Mouse (Mus musculus): ENCODE data around the gene Wdr1. TPM values are rescaled to one million over a fixed set of nuclear protein-coding genes. Genes with fewer than 3 reads are reported as not detected.
"Not testable (repeated sequence)": the region's sequence is repeated elsewhere in the genome, so short reads cannot be mapped to it uniquely, and the experiment has no call there.

Gene Wdr1
- polyA plus RNA-seq, 1 experiment from 2014 or later: 143 TPM

DNA sequence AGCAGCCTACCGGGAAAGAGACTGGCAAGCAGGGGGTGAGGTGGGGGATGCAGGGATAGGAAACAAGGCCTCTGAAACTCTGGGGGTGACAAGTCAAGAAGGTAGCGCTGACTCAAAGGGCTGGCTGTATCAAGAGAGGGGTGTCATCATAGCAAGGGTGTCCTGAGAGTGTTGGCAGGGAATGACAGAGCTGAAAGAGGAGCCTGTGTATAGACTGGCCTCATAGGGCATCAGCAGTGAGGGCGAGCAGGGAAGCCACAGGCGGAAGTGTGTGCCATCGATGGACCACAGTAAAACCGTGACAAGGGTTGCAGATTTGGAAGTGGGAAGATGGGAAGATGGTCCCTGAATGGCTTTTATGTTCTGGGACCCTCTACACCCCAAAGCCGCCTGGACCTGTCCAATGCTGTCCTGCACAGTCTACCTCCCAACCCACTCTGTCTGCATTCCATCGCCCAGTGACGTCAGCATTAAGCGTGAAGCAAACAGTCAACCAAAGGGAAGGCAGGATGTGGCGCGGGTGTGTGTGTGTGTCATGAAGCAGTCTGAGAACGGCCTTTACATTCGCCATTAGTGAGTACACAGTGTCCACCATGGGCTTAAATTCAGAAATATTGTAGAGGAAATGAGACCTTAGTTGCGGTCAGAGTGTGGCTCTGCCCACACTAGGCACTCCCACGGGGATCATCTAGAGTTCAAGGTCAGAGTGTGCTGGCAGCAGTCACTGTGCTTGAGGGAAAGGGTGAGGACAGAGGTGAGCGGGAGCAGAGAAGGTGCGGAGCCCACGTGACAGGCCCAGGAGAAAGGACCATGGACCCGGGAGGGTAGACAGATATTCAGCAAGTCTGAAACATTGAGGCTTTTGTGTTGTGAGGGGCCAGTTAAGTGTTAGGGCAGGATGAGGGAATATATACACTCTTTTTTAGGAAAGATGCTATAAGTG lies 74.1 kb downstream of the Wdr1 start:
- no peak overlapping the region for H3K27ac ChIP-seq
- no peaks in the 10 kb centered on the region for H3K9me3 ChIP-seq
- H3K9ac ChIP-seq (replicated peaks): no peak overlapping the region
- H3K4me2 ChIP-seq (replicated peaks): no peak overlapping the region
- H3K4me1 ChIP-seq (replicated peaks): no peaks in the 10 kb centered on the region
- 85% methylated on average over 20 of the region's 20 CpGs for WGBS
- no peaks in the 10 kb centered on the region for H3K36me3 ChIP-seq
- no peaks in the 10 kb centered on the region for H3K27me3 ChIP-seq
- no peak overlapping the region for H3K4me3 ChIP-seq (replicated peaks)
- no peak for ATAC-seq

DNA sequence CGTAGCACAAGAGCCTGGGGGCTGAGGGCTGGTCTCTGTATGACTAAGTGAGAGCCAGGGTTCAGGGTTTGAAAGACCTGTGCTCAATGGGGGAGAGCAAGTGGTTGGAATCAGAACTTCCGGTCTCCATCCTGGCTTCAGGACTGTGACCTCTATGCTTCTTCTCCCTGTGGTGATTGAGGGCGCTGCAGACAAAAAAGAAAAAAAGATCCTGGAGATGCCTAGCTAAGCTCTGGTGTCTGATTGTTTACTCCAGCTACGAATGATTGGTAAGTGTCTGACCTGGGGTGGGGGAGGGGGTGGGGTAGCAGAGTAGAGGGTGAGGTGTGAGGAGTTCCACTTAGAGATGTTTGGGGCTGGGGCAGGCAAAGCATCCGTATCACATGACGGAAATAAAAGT lies 75.0 kb downstream of the Wdr1 start:
- 52% methylated on average over 6 of the region's 6 CpGs for WGBS
- Histone ChIP-seq H3K9ac (replicated peaks) (no peak overlapping the region), H3K36me3 (no peaks in the 10 kb centered on the region), H3K4me2 (replicated peaks) (no peak overlapping the region), H3K27ac (no peak overlapping the region), H3K4me1 (replicated peaks) (no peaks in the 10 kb centered on the region), H3K4me3 (replicated peaks) (no peak overlapping the region), H3K9me3 (no peaks in the 10 kb centered on the region), H3K27me3 (no peaks in the 10 kb centered on the region)
- ATAC-seq: no peak

DNA sequence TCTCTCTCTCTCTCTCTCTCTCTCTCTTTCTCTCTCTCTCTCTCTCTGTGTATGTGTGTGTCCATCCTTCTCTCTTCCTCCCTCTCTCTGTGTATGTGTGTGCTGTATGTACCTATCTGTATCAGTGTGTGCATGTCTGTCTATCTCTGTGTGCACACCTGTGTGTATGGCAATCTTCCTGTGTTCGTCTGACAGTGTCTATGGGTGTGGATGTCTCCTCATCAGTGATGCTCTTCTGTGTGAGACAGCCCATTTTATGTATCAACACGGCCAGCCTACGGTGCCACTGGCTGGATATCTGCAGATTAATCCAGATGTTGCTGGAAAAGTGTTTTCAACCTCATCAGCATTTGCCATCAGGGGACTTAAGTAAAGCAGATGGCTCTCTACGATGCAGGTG lies 75.8 kb downstream of the Wdr1 start:
- Histone ChIP-seq H3K9me3 (no peaks in the 10 kb centered on the region), H3K27me3 (no peaks in the 10 kb centered on the region), H3K4me1 (replicated peaks) (no peaks in the 10 kb centered on the region), H3K9ac (replicated peaks) (no peak overlapping the region), H3K27ac (no peak overlapping the region), H3K4me3 (replicated peaks) (no peak overlapping the region), H3K4me2 (replicated peaks) (no peak overlapping the region), H3K36me3 (no peaks in the 10 kb centered on the region)
- 90% methylated on average over 4 of the region's 4 CpGs for WGBS
- ATAC-seq: no peak

DNA sequence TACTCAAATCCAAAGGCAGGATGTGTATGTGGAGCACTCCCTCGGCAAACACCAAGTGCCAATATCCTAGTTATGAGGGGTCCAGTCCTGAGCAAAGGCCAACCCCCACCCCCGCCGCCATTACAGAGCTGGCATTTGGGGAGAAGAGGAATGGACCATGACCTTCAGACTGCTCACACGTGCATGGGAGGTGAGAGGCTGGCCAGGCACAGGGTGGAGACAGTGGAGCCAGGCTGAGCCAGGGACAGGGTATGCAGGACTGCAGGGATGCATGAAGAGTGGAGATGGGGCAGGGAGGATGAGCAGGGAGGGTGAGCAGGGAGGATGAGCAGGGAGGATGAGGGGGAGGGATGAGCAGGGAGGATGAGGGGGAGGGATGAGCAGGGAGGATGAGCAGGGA lies 77.1 kb downstream of the Wdr1 start:
- H3K36me3 ChIP-seq: no peaks in the 10 kb centered on the region
- no peak overlapping the region for H3K9ac ChIP-seq (replicated peaks)
- H3K4me2 ChIP-seq (replicated peaks): no peak overlapping the region
- no peaks in the 10 kb centered on the region for H3K9me3 ChIP-seq
- H3K4me3 ChIP-seq (replicated peaks): no peak overlapping the region
- no peak for ATAC-seq
- H3K27me3 ChIP-seq: peaks cover 4% of the 10 kb centered on the region; the same call in 1 of the 2 replicates
- no peak overlapping the region for H3K27ac ChIP-seq
- WGBS: 80% methylated on average over 4 of the region's 4 CpGs
- H3K4me1 ChIP-seq (replicated peaks): no peaks in the 10 kb centered on the region

DNA sequence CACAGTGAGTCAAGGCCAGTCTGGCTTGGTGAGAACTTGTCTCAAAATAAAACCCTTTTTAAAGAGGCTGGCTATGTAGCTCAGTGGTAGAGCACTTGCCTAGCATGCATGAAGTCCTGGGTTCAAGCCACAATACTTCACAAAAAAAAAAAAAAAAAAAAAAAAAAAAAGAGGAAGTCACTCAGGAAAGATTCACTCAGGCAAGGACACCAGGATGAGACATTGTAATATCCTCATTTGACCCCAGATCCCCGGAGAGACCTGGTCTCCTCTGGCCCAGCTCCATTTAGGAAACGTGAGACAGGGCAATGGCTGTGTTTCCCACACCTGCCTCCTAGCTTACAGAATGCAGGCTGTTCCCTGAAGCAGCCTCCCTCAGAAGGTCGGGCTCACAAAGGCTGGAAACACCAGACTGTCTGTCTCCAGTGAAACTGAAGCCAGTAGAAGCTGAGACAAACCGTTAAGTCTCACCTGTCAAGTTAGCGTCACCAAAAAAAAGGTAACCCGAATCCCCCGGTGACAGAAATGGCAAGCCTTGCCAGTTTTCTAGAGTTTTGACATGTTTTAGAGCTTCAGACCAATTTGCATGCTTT lies 79.4 kb downstream of the Wdr1 start:
- 80% methylated on average over 7 of the region's 7 CpGs for WGBS
- peaks cover 4% of the 10 kb centered on the region; the same call in 1 of the 2 replicates for H3K27me3 ChIP-seq
- H3K4me3 ChIP-seq (replicated peaks): no peak overlapping the region
- no peak overlapping the region for H3K9ac ChIP-seq (replicated peaks)
- H3K36me3 ChIP-seq: no peaks in the 10 kb centered on the region
- peaks cover 14% of the 10 kb centered on the region for H3K4me1 ChIP-seq (replicated peaks)
- ATAC-seq: no peak
- no peaks in the 10 kb centered on the region for H3K9me3 ChIP-seq
- H3K27ac ChIP-seq: no peak overlapping the region
- no peak overlapping the region for H3K4me2 ChIP-seq (replicated peaks)

DNA sequence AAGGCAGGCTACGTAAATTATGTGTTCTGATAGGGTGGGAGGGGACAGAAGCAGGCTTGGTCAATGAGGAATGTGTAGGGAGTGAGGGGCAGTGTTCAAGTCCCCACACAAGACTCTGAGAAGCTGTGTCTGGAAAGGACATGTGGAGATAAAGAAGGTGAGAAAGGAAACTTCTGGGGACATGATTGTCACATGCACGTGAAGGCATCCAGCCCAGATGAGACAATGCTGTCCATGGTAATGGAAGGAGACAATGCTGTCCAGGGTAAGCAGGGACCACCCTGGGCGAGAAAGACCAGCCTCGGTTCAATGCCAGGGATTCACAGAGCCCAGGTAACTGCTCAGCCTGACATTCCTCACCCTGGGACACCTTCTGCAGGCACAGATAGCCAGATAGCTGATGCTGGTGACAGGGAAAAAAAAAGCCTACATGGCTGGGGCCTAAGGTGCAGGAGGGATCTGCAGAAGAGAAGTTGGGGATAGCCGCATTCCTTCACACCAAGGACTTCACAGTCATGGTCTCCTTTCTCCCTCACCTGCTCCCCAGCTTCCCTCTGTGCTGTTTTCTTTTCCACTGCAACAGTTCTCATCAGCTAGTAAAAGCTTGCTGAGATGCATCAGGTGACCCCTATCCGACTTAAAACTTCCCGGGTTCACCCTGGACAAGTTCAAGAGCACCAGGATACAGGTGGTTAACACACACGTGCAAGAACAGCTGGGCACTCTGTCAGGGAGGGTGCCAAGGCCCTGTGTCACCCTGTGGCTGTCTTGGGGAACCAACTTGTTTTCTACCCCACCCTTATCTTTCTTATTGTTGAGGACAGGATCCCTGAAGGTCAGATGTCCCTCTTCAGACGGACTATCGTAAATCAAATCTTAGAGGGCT lies 82.0 kb downstream of the Wdr1 start:
- 86% methylated on average over 10 of the region's 10 CpGs for WGBS
- Histone ChIP-seq H3K9me3 (no peaks in the 10 kb centered on the region), H3K36me3 (no peaks in the 10 kb centered on the region), H3K4me1 (replicated peaks) (peaks cover 14% of the 10 kb centered on the region), H3K4me3 (replicated peaks) (peak overlapping the region; percentile 3; the same call in 1 of the 2 replicates), H3K27ac (no peak overlapping the region), H3K4me2 (replicated peaks) (peak overlapping the region; percentile 47; the same call in 1 of the 2 replicates), H3K9ac (replicated peaks) (no peak overlapping the region), H3K27me3 (peaks cover 4% of the 10 kb centered on the region; the same call in 1 of the 2 replicates)
- peak; percentile 40 for ATAC-seq

DNA sequence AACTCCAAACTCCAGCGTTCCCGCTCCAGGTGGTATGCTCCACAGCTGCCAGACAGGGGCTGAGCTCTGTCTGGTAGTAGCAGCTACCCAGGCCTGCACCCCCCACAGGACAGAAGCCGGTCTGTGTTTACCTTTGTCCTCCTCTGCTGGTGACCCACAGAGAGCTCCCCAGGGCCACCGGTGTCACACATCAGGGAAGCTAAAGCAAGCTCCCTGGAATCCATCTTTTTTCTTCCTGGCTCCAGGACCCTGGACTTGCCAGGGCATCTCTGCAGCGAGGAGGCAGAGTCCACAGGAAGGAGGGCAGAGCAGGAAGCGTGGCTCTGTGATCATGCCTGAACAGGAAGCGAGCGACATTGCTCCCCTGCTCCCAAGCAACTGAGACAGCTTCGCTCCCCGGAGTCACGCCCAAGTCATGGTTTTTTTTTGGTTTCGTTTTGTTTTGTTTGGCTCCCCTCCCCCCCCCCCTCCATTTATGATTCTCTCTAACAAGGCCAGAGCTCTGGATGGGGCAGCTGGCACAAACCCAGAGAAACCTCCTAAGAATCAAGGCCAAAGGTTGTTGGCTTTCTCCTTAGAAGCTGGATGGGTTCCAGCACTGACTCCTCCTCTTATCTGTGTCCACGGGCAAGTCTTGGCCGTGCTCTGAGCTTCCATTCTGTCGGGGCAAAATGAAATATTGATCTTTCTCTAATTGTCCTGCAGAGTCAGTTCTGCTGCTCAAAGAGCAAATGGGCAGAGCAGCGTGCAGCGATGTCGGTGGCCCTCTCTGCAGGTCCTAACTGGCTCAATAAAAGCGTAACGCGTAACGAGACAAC lies 82.9 kb downstream of the Wdr1 start:
- no peaks in the 10 kb centered on the region for H3K9me3 ChIP-seq
- WGBS: 20% methylated on average over 22 of the region's 22 CpGs

DNA sequence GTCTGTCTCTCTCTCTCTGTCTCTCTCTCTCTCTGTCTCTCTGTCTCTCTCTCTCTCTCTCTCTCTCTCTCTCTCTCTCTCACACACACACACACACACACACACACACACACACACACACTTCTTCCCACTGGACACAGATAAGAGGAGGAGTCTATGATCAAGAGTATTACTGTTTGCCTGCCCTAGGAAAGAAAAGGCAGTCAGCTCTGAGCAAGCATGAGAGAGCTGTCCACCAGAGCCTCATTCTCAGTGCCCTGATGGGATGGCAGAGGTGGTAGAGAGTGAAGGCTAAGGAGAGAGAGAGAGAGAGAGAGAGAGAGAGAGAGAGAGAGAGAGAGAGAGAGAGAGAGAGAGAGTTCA lies 83.5 kb downstream of the Wdr1 start:
- H3K4me2 ChIP-seq (replicated peaks): peak overlapping the region; percentile 47
- not testable (repeated sequence) for H3K36me3 ChIP-seq; H3K9me3 ChIP-seq; H3K27me3 ChIP-seq; ATAC-seq; H3K4me3 ChIP-seq (replicated peaks); H3K9ac ChIP-seq (replicated peaks); H3K27ac ChIP-seq
- H3K4me1 ChIP-seq (replicated peaks): peaks cover 14% of the 10 kb centered on the region

More for the DNA sequence above, 82.9 kb downstream of the Wdr1 start:
- Histone ChIP-seq H3K27me3 (peaks cover 4% of the 10 kb centered on the region; the same call in 1 of the 2 replicates), H3K4me3 (replicated peaks) (peak overlapping the region; percentile 3; the same call in 1 of the 2 replicates), H3K9ac (replicated peaks) (no peak overlapping the region; the same call in 1 of the 2 replicates), H3K4me2 (replicated peaks) (peak overlapping the region; percentile 47), H3K4me1 (replicated peaks) (peaks cover 14% of the 10 kb centered on the region), H3K27ac (no peak overlapping the region; the same call in 1 of the 2 replicates), H3K36me3 (no peaks in the 10 kb centered on the region)
- peak; percentile 60 for ATAC-seq

DNA sequence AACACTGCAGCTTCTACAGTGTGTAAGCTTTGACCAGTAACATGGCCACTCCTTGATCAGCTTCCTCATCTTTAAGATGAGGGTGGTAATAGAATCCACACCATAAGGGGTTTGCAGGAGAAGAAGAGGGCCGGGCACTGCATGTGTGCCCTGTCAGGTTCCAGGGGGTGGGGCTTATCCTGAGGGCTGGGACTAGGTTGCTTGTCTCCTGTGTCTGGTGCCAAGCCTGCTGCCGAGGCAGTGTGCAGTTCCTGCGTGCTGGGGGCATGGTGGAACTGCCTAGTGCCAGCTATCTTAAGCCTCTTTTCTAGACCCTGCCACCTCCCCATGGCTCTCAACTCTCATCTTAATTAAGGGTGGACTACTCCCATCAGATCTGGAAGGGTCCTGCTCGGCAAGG lies 84.0 kb downstream of the Wdr1 start:
- peaks cover 14% of the 10 kb centered on the region for H3K4me1 ChIP-seq (replicated peaks)
- 29% methylated on average over 3 of the region's 4 CpGs for WGBS
- H3K4me2 ChIP-seq (replicated peaks): no peak overlapping the region
- peak; percentile 46; the same call in 1 of the 2 replicates for ATAC-seq
- H3K9ac ChIP-seq (replicated peaks): no peak overlapping the region
- H3K9me3 ChIP-seq: no peaks in the 10 kb centered on the region
- no peak overlapping the region for H3K4me3 ChIP-seq (replicated peaks)
- no peaks in the 10 kb centered on the region for H3K36me3 ChIP-seq
- no peak overlapping the region for H3K27ac ChIP-seq
- H3K27me3 ChIP-seq: peaks cover 4% of the 10 kb centered on the region; the same call in 1 of the 2 replicates

DNA sequence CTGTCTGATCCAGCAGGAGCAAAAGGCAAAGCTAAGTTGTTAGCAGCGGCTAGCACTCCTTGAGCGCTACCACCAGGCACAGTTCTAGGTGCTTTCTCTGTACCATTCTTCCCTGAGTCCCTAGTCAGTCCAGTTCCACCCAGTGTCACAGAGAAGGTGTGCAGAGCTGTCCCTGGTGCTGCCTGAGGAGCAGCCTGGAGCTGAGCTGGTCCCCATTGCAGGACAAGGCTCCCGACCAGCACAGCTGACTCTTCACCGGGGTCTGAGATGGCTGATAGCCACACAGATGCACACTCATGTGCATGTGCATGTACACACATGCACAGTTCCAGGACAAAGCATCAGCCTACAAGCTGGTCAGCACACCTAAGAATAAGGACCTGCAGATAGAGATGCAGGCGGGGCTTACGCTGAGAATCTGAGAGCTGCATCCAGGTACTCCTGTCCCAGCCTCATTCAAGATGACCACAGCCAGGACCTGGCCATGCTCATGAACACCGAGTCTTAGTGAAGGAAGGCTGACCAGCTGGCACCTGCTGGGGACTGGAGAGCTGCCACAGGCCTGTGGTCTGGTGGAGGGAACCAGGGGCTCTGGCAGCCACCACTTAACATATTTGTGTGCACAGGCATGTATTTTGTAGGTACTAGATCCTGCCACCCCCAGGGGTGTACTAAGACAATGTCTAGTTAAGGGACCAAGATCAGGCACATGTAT lies 85.1 kb downstream of the Wdr1 start:
- no peak for ATAC-seq
- H3K9ac ChIP-seq (replicated peaks): no peak overlapping the region
- H3K4me2 ChIP-seq (replicated peaks): no peak overlapping the region
- no peak overlapping the region for H3K4me3 ChIP-seq (replicated peaks)
- 90% methylated on average over 7 of the region's 7 CpGs for WGBS
- H3K9me3 ChIP-seq: no peaks in the 10 kb centered on the region
- H3K4me1 ChIP-seq (replicated peaks): peaks cover 14% of the 10 kb centered on the region
- no peaks in the 10 kb centered on the region for H3K36me3 ChIP-seq
- peaks cover 4% of the 10 kb centered on the region; the same call in 1 of the 2 replicates for H3K27me3 ChIP-seq
- no peak overlapping the region for H3K27ac ChIP-seq

Data from midbrain, embryonic 13.5 days (tissue).